Mouse (Mus musculus): ENCODE results near the gene Hmg20b. TPM values are rescaled to one million over a fixed set of nuclear protein-coding genes. Genes with fewer than 3 reads are reported as not detected.
A peak's percentile ranks its signal among the peaks of the same experiment; 100 is the strongest.

The Hmg20b gene
- polyA plus RNA-seq, 1 experiment from 2014 or later = 122 TPM

GRCm38 (mm10) chr10:81326858-81327257, 23.4 kb downstream of the Hmg20b start:
- WGBS = 82% methylated on average over 6 of the region's 6 CpGs
- Histone ChIP-seq H3K4me3 (0 out of 2 replicates have a peak overlapping the region, but pooled peaks have one; percentile 23), H3K9me3 (no peaks in the 10 kb centered on the region), H3K27ac (replicated peaks) (peak overlapping the region; percentile 24; the same call in 1 of the 2 replicates), H3K4me1 (peaks cover 40% of the 10 kb centered on the region), H3K27me3 (replicated peaks; ENCODE audit: low read depth, poor library complexity, severe bottlenecking) (peaks cover 19% of the 10 kb centered on the region), H3K36me3 (replicated peaks) (peaks cover 69% of the 10 kb centered on the region)
- DNase-seq (ENCODE audit: low spot score) = no peak

- WGBS = 94% methylated on average over 18 of the region's 18 CpGs
- H3K27me3 ChIP-seq (replicated peaks; ENCODE audit: low read depth, poor library complexity, severe bottlenecking) = peaks cover 10% of the 10 kb centered on the region; the same call in 1 of the 2 replicates
- no peaks in the 10 kb centered on the region for H3K9me3 ChIP-seq
- DNase-seq (ENCODE audit: low spot score) = no peak
- no peak overlapping the region for H3K27ac ChIP-seq (replicated peaks)
- no peak overlapping the region for H3K4me3 ChIP-seq
- H3K36me3 ChIP-seq (replicated peaks) = peaks cover 69% of the 10 kb centered on the region
- peaks cover 44% of the 10 kb centered on the region for H3K4me1 ChIP-seq
These were observed 24.5 kb downstream of the Hmg20b start for GRCm38 (mm10) chr10:81325781-81326180.

GRCm38 (mm10) chr10:81325176-81325575, 25.1 kb downstream of the Hmg20b start:
- H3K4me3 ChIP-seq = no peak overlapping the region
- DNase-seq (ENCODE audit: low spot score) = no peak
- H3K27me3 ChIP-seq (replicated peaks; ENCODE audit: low read depth, poor library complexity, severe bottlenecking) = peaks cover 4% of the 10 kb centered on the region; the same call in 1 of the 2 replicates
- H3K36me3 ChIP-seq (replicated peaks) = peaks cover 69% of the 10 kb centered on the region
- peaks cover 44% of the 10 kb centered on the region for H3K4me1 ChIP-seq
- no peaks in the 10 kb centered on the region for H3K9me3 ChIP-seq
- no peak overlapping the region for H3K27ac ChIP-seq (replicated peaks)
- 95% methylated on average over 21 of the region's 21 CpGs for WGBS

GRCm38 (mm10) chr10:81323791-81324530, 26.3 kb downstream of the Hmg20b start:
- 94% methylated on average over 18 of the region's 18 CpGs for WGBS
- Histone ChIP-seq H3K27me3 (replicated peaks; ENCODE audit: low read depth, poor library complexity, severe bottlenecking) (no peaks in the 10 kb centered on the region), H3K4me1 (peaks cover 43% of the 10 kb centered on the region), H3K4me3 (peak overlapping the region; percentile 14), H3K36me3 (replicated peaks) (peaks cover 68% of the 10 kb centered on the region), H3K9me3 (no peaks in the 10 kb centered on the region), H3K27ac (replicated peaks) (no peak overlapping the region)
- DNase-seq (ENCODE audit: low spot score) = no peak

- Histone ChIP-seq H3K4me3 (peak overlapping the region; percentile 87; the same call in 1 of the 2 replicates), H3K36me3 (replicated peaks) (peaks cover 68% of the 10 kb centered on the region), H3K4me1 (peaks cover 43% of the 10 kb centered on the region), H3K9me3 (no peaks in the 10 kb centered on the region), H3K27ac (replicated peaks) (no peak overlapping the region), H3K27me3 (replicated peaks; ENCODE audit: low read depth, poor library complexity, severe bottlenecking) (no peaks in the 10 kb centered on the region)
- no peak for DNase-seq (ENCODE audit: low spot score)
- 94% methylated on average over 23 of the region's 23 CpGs for WGBS
These were observed 27.0 kb downstream of the Hmg20b start for GRCm38 (mm10) chr10:81323141-81323775.

- Histone ChIP-seq H3K4me3 (peak overlapping the region; percentile 87), H3K27ac (replicated peaks) (no peak overlapping the region), H3K36me3 (replicated peaks) (peaks cover 69% of the 10 kb centered on the region), H3K4me1 (peaks cover 44% of the 10 kb centered on the region), H3K27me3 (replicated peaks; ENCODE audit: low read depth, poor library complexity, severe bottlenecking) (no peaks in the 10 kb centered on the region), H3K9me3 (no peaks in the 10 kb centered on the region)
- no peak for DNase-seq (ENCODE audit: low spot score)
- WGBS = 95% methylated on average over 27 of the region's 27 CpGs
These were observed 27.8 kb downstream of the Hmg20b start for GRCm38 (mm10) chr10:81322444-81322843.

GRCm38 (mm10) chr10:81321436-81321835, 28.8 kb downstream of the Hmg20b start:
- no peak for DNase-seq (ENCODE audit: low spot score)
- 3% methylated on average over 20 of the region's 20 CpGs for WGBS
- H3K27ac ChIP-seq (replicated peaks) = peak overlapping the region; percentile 95
- H3K4me1 ChIP-seq = peaks cover 47% of the 10 kb centered on the region
- H3K9me3 ChIP-seq = no peaks in the 10 kb centered on the region
- H3K4me3 ChIP-seq = peak overlapping the region; percentile 87
- H3K36me3 ChIP-seq (replicated peaks) = peaks cover 69% of the 10 kb centered on the region
- no peaks in the 10 kb centered on the region for H3K27me3 ChIP-seq (replicated peaks; ENCODE audit: low read depth, poor library complexity, severe bottlenecking)

- Histone ChIP-seq H3K27me3 (replicated peaks; ENCODE audit: low read depth, poor library complexity, severe bottlenecking) (0 out of 2 replicates have a peak, but pooled peaks cover 6% of the 10 kb centered on the region), H3K4me1 (peaks cover 53% of the 10 kb centered on the region), H3K27ac (replicated peaks) (peak within 1 kb of the TSS; percentile 95), H3K9me3 (no peaks in the 10 kb centered on the region), H3K4me3 (peak within 1 kb of the TSS; percentile 87), H3K36me3 (replicated peaks) (peaks cover 69% of the 10 kb centered on the region)
- under 1% methylated on average over 68 of the region's 68 CpGs for WGBS
- peak; percentile 100 for DNase-seq (ENCODE audit: low spot score)
These were observed 29.5 kb downstream of the Hmg20b start, which contains the start of gene Cactin for GRCm38 (mm10) chr10:81320550-81321347. Gene Cactin (plus strand): TSS chr10:81321103.

- no peaks in the 10 kb centered on the region for H3K9me3 ChIP-seq
- 0 out of 2 replicates have a peak, but pooled peaks cover 6% of the 10 kb centered on the region for H3K27me3 ChIP-seq (replicated peaks; ENCODE audit: low read depth, poor library complexity, severe bottlenecking)
- H3K4me1 ChIP-seq = peaks cover 55% of the 10 kb centered on the region
- H3K36me3 ChIP-seq (replicated peaks) = peaks cover 69% of the 10 kb centered on the region
- peak; percentile 98 for DNase-seq (ENCODE audit: low spot score)
- peak overlapping the region; percentile 95 for H3K27ac ChIP-seq (replicated peaks)
- H3K4me3 ChIP-seq = peak overlapping the region; percentile 87
- 2% methylated on average over 38 of the region's 38 CpGs for WGBS
These were observed 30.3 kb downstream of the Hmg20b start for GRCm38 (mm10) chr10:81319741-81320549.

- peaks cover 55% of the 10 kb centered on the region for H3K4me1 ChIP-seq
- H3K9me3 ChIP-seq = no peaks in the 10 kb centered on the region
- peak overlapping the region; percentile 95 for H3K27ac ChIP-seq (replicated peaks)
- 39% methylated on average over 8 of the region's 8 CpGs for WGBS
- H3K36me3 ChIP-seq (replicated peaks) = peaks cover 69% of the 10 kb centered on the region
- H3K27me3 ChIP-seq (replicated peaks; ENCODE audit: low read depth, poor library complexity, severe bottlenecking) = 0 out of 2 replicates have a peak, but pooled peaks cover 6% of the 10 kb centered on the region
- peak; percentile 31 for DNase-seq (ENCODE audit: low spot score)
- peak overlapping the region; percentile 87 for H3K4me3 ChIP-seq
These were observed 31.0 kb downstream of the Hmg20b start for GRCm38 (mm10) chr10:81319330-81319699.

- peaks cover 69% of the 10 kb centered on the region for H3K36me3 ChIP-seq (replicated peaks)
- H3K4me3 ChIP-seq = peak overlapping the region; percentile 87
These were observed 31.5 kb downstream of the Hmg20b start for GRCm38 (mm10) chr10:81318589-81319329.

More at GRCm38 (mm10) chr10:81318589-81319329, 31.5 kb downstream of the Hmg20b start:
- DNase-seq (ENCODE audit: low spot score) = no peak
- peaks cover 55% of the 10 kb centered on the region for H3K4me1 ChIP-seq
- H3K27me3 ChIP-seq (replicated peaks; ENCODE audit: low read depth, poor library complexity, severe bottlenecking) = 0 out of 2 replicates have a peak, but pooled peaks cover 6% of the 10 kb centered on the region
- 91% methylated on average over 13 of the region's 13 CpGs for WGBS
- H3K9me3 ChIP-seq = no peaks in the 10 kb centered on the region
- H3K27ac ChIP-seq (replicated peaks) = peak overlapping the region; percentile 95; the same call in 1 of the 2 replicates
